ENCODE assay signal across 18 mouse cellular contexts in the genomic region with DNA sequence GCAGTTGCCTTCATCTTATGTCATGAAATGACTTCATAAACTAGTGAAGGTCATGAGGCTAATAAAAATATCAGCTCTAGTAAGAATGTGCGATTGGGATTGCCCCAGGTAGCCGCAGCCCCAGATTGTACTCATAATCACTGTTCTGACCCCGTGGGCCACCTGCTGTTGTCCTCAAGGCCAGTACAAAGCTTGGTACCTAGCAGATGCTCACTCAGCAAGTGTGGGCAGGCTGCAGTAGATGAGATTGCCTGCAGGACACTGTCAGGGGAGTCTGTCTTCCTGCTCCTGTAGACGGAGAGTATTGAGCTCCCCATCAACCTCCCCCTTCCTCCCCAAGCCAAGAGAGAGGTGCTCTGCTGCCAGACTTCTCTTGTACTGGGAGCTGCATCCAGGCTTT.
DNase-seq lines count a peak whose midpoint lies in the region; ATAC-seq lines count a peak whose summit lies in the region.
"Had no signal": no experiment of that assay in that cellular context is flagged by ENCODE, and none has a peak within 500 bp of the region (broad histone marks: within the 10 kb centered on the region; RNA-seq: fewer than 3 reads in every experiment).

No protein-coding gene starts in this region.

- intact Hi-C loops in left cerebral cortex, postnatal 4 days (cut with DNase I), result no loop called here

- ATAC-seq in granulocyte monocyte progenitor cell, adult 5-6 weeks (replicated peaks; ENCODE audit: poor library complexity, severe bottlenecking), result no peak
- ATAC-seq: CD4-positive, CD25-positive, alpha-beta regulatory T cell, adult 4 months; forebrain, embryonic 16.5 days; intestine, embryonic 16.5 days; midbrain, embryonic 13.5 days had no signal

- DNase-seq in left cerebral cortex, postnatal 4 days, result peak; percentile 24
- DNase-seq in left cerebral cortex, adult 18-20 months (ENCODE audit: low spot score in 2 of 2), result no peak
- peak; percentile 69 to 75 for DNase-seq in cerebellum, adult 18-20 months
- peak; percentile 43 to 55 for DNase-seq in cerebellum, postnatal 10 days
- no peak for DNase-seq in kidney, adult 18-20 months
- DNase-seq in adrenal gland, adult 18-20 months (ENCODE audit: low spot score in 2 of 2), result no peak
- DNase-seq: adrenal gland, adult 2 months; adrenal gland, postnatal 36 days; embryo, embryonic 11 days; heart, postnatal 14 days; kidney, postnatal 14 days; thymus, adult 2 months; thymus, postnatal 36 days had no signal

Comparison
In these comparisons a context has a peak if more than half of its experiments do, and no peak if none do; other contexts are left out.
1. DNase-seq: peak in left cerebral cortex, postnatal 4 days (single experiment), cerebellum, adult 18-20 months (2 of 2) and cerebellum, postnatal 10 days (2 of 2); none in left cerebral cortex, adult 18-20 months (0 of 2), kidney, adult 18-20 months (single experiment) and adrenal gland, adult 18-20 months (0 of 2).